Mouse (Mus musculus): Measurements from ENCODE around the gene Olfr214. TPM values are rescaled to one million over a fixed set of nuclear protein-coding genes. Genes with fewer than 3 reads are reported as not detected.

Olfr214 gene
- polyA plus RNA-seq, 1 experiment from 2014 or later, result not detected

Other genes with a start within 250 kb of the Olfr214 start
- gene March8, start 216.2 kb upstream of the Olfr214 start, polyA plus RNA-seq (2016; fragmentation: Nextera tagmentation; extraction: Ambion mirVana), result 24.0 and 24.3 TPM in 2 replicates
- gene Alox5, start 93.1 kb upstream of the Olfr214 start, polyA plus RNA-seq (2016; fragmentation: Nextera tagmentation; extraction: Ambion mirVana), result 0.59 and 0.82 TPM in 2 replicates
- gene Olfr211, start 65.1 kb upstream of the Olfr214 start, polyA plus RNA-seq (2016; fragmentation: Nextera tagmentation; extraction: Ambion mirVana), result not detected in 2 replicates
- gene Olfr212, start 47.7 kb upstream of the Olfr214 start, polyA plus RNA-seq (2016; fragmentation: Nextera tagmentation; extraction: Ambion mirVana), result not detected in 2 replicates
- gene Olfr213, start 15.8 kb upstream of the Olfr214 start, polyA plus RNA-seq (2016; fragmentation: Nextera tagmentation; extraction: Ambion mirVana), result not detected in 2 replicates
- 0.29 and 0.37 TPM in 2 replicates for gene Gm5580, start 3.1 kb upstream of the Olfr214 start, polyA plus RNA-seq (2016; fragmentation: Nextera tagmentation; extraction: Ambion mirVana)
- not detected in 2 replicates for gene Olfr215, start 30.0 kb downstream of the Olfr214 start, polyA plus RNA-seq (2016; fragmentation: Nextera tagmentation; extraction: Ambion mirVana)
- gene Zfp422, start 74.8 kb downstream of the Olfr214 start, polyA plus RNA-seq (2016; fragmentation: Nextera tagmentation; extraction: Ambion mirVana), result 262 and 269 TPM in 2 replicates
- gene Depp1, start 96.4 kb downstream of the Olfr214 start, polyA plus RNA-seq (2016; fragmentation: Nextera tagmentation; extraction: Ambion mirVana), result 19.9 and 22.1 TPM in 2 replicates
- gene Rassf4, start 119.7 kb downstream of the Olfr214 start, polyA plus RNA-seq (2016; fragmentation: Nextera tagmentation; extraction: Ambion mirVana), result 6.2 and 6.5 TPM in 2 replicates
- gene Tmem72, start 162.7 kb downstream of the Olfr214 start, polyA plus RNA-seq (2016; fragmentation: Nextera tagmentation; extraction: Ambion mirVana), result 0.06 TPM in 2 replicates